Mouse (Mus musculus): ENCODE results near the gene Gm21974. TPM values are rescaled to one million over a fixed set of nuclear protein-coding genes. Genes with fewer than 3 reads are reported as not detected.

Gene Gm21974
- not detected for total RNA-seq (2023)

GRCm38 (mm10) chr7:127895442-127895841 lies at the start of gene Gm21974, which contains the start of gene Vkorc1:
Gene Gm21974, minus strand, starts transcription at chr7:127895454.
Gene Vkorc1, minus strand, starts transcription at chr7:127895617.

GRCm38 (mm10) chr7:127929923-127930322 lies 34.7 kb upstream of the Gm21974 start, which contains the start of gene Prss8:
Gene Prss8, minus strand, starts transcription at chr7:127930104.

GRCm38 (mm10) chr7:127912190-127912871 lies 17.1 kb upstream of the Gm21974 start, which contains the start of gene Kat8:
Gene Kat8, plus strand, starts transcription at chr7:127912516.

GRCm38 (mm10) chr7:127903971-127904796 lies 8.9 kb upstream of the Gm21974 start, which contains the start of gene Bckdk:
Gene Bckdk, plus strand, starts transcription at chr7:127904082.

GRCm38 (mm10) chr7:127890798-127891197 lies 4.5 kb downstream of the Gm21974 start, which contains the start of gene Prss53:
Gene Prss53, minus strand, starts transcription at chr7:127890970.

GRCm38 (mm10) chr7:127876467-127877348 lies 18.5 kb downstream of the Gm21974 start, which contains the start of gene Zfp668:
Gene Zfp668, minus strand, starts transcription at chr7:127876828.

GRCm38 (mm10) chr7:127876041-127876466 lies 19.2 kb downstream of the Gm21974 start, which contains the start of gene Zfp646:
Gene Zfp646, plus strand, starts transcription at chr7:127876221.

Other genes starting within 250 kb of the Gm21974 start
- gene Bcl7c, start 186.5 kb downstream of the Gm21974 start, total RNA-seq (2023), result 10 to 100 TPM; 32.3 to 36.4 TPM
- not detected for gene Ctf1, start 182.7 kb downstream of the Gm21974 start, total RNA-seq (2023)
- not detected for gene Ctf2, start 163.3 kb downstream of the Gm21974 start, total RNA-seq (2023)
- gene Fbxl19, start 150.9 kb downstream of the Gm21974 start, total RNA-seq (2023), result 10 to 100 TPM in 1 of 2 experiments, 1 to 10 TPM in 1; 6.8 to 11.5 TPM
- gene Orai3, start 125.6 kb downstream of the Gm21974 start, total RNA-seq (2023), result 10 to 100 TPM; 13.5 to 17.7 TPM
- 10 to 100 TPM; 79.5 to 80.7 TPM for gene Setd1a, start 118.8 kb downstream of the Gm21974 start, total RNA-seq (2023)
- gene Gm49388, start 109.8 kb downstream of the Gm21974 start, total RNA-seq (2023), result not detected
- gene Hsd3b7, start 94.8 kb downstream of the Gm21974 start, total RNA-seq (2023), result 1 to 10 TPM; 4.7 to 7.1 TPM
- gene Stx4a, start 71.2 kb downstream of the Gm21974 start, total RNA-seq (2023), result 100 to 1,000 TPM; 144 to 145 TPM
- not detected for gene Stx1b, start 70.9 kb downstream of the Gm21974 start, total RNA-seq (2023)
- gene Zfp646, start 19.2 kb downstream of the Gm21974 start, total RNA-seq (2023), result 100 to 1,000 TPM in 1 of 2 experiments, 10 to 100 TPM in 1; 99.7 to 102 TPM
- 10 to 100 TPM; 24.2 to 27.3 TPM for gene Zfp668, start 18.6 kb downstream of the Gm21974 start, total RNA-seq (2023)
- under 1 TPM; 0.53 to 0.76 TPM for gene Prss53, start 4.5 kb downstream of the Gm21974 start, total RNA-seq (2023)
- gene Vkorc1, start 163 bp upstream of the Gm21974 start, total RNA-seq (2023), result 10 to 100 TPM; 12.4 to 16.7 TPM
- 10 to 100 TPM; 24.6 to 33.4 TPM for gene Bckdk, start 8.6 kb upstream of the Gm21974 start, total RNA-seq (2023)
- 10 to 100 TPM; 41.0 to 43.8 TPM for gene Kat8, start 17.1 kb upstream of the Gm21974 start, total RNA-seq (2023)
- gene Prss8, start 34.6 kb upstream of the Gm21974 start, total RNA-seq (2023), result not detected
- gene Prss36, start 51.3 kb upstream of the Gm21974 start, total RNA-seq (2023), result 1 to 10 TPM in 1 of 2 experiments, under 1 TPM in 1; 0.74 to 1.5 TPM
- gene Fus, start 72.0 kb upstream of the Gm21974 start, total RNA-seq (2023), result 100 to 1,000 TPM; 709 to 864 TPM
- 10 to 100 TPM; 45.2 to 62.4 TPM for gene Pycard, start 98.4 kb upstream of the Gm21974 start, total RNA-seq (2023)
- 1 to 10 TPM; 1.3 to 6.0 TPM for gene Trim72, start 108.5 kb upstream of the Gm21974 start, total RNA-seq (2023)
- 1 to 10 TPM in 1 of 2 experiments, under 1 TPM in 1; 0.83 to 2.7 TPM for gene Itgam, start 167.2 kb upstream of the Gm21974 start, total RNA-seq (2023)
- not detected for gene Gm49368, start 167.2 kb upstream of the Gm21974 start, total RNA-seq (2023)
- 1 to 10 TPM; 1.4 to 5.0 TPM for gene Itgax, start 234.1 kb upstream of the Gm21974 start, total RNA-seq (2023)

Measured in T-cell, adult 66 days (primary cell).